ENCODE assay signal across 23 mouse cellular contexts in the genomic region with DNA sequence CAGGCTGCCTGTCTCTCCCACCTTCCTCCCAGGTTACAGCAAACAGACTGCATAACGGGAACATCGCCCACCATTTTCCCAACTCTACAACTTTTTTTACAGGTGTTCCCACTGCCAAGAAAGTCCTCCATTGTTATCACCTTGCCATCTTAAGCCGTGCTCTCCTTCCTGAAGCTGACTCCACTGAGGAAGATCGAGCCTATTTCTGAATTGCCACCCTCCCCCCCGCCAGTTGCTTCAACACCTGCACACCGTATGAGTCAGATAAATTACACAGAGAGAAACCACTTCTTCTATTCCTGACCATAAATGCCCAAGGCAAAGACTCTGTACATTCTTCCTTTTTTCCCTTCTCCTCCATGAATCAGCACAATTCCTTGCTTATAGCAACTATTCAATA.
DNase-seq lines count a peak whose midpoint lies in the region; ATAC-seq and TF ChIP-seq lines count a peak whose summit lies in the region.
"Had no signal": no experiment of that assay in that cellular context is flagged by ENCODE, and none has a peak within 500 bp of the region (broad histone marks: within the 10 kb centered on the region; RNA-seq: fewer than 3 reads in every experiment).

No protein-coding gene starts in this region.

- H3K79me2 ChIP-seq in CH12.LX (replicated peaks; ENCODE audit: control insufficient read depth, extremely low read depth, insufficient read depth, poor library complexity, severe bottlenecking): no peaks in the 10 kb centered on the region

- no peak overlapping the region for H3K4me2 ChIP-seq in CH12.LX (ENCODE audit: insufficient read depth, low read depth, poor library complexity, severe bottlenecking)
- no peak overlapping the region for H3K4me2 ChIP-seq in hindbrain, embryonic 13.5 days
- H3K4me2 ChIP-seq: forebrain, embryonic 13.5 days; heart, embryonic 13.5 days; hindbrain, embryonic 15.5 days had no signal

- ATAC-seq in hindbrain, embryonic 13.5 days (ENCODE audit: low FRiP score): no peak
- ATAC-seq: forebrain, embryonic 13.5 days; forebrain, embryonic 16.5 days; Patski had no signal

- in situ Hi-C loops in CH12.LX (cut with MboI; ENCODE audit: low pct_ligation_motif_present, low pct_unique_long_range_greater_than_20kb, low sequenced_read_pairs): no loop called here

- dilution Hi-C loops in CH12.LX (cut with MboI; ENCODE audit: extremely low pct_ligation_motif_present, extremely low pct_unique_long_range_greater_than_20kb, low sequenced_read_pairs): no loop called here

- H3K27me3 ChIP-seq in CH12.LX (replicated peaks): no peaks in the 10 kb centered on the region
- H3K27me3 ChIP-seq in hindbrain, embryonic 13.5 days: no peaks in the 10 kb centered on the region
- H3K27me3 ChIP-seq: forebrain, embryonic 13.5 days; heart, embryonic 13.5 days; hindbrain, embryonic 15.5 days had no signal

- DNase-seq in layer of hippocampus, adult 8-10 months (ENCODE audit: low spot score in 2 of 2): peak; percentile 3 to 13
- no peak for DNase-seq in layer of hippocampus, adult 9-10 months (ENCODE audit: low spot score)
- DNase-seq in right cerebral cortex, adult 2 months (ENCODE audit: low spot score in 2 of 2): peak; percentile 3 to 12
- DNase-seq in right cerebral cortex, postnatal 10 days (ENCODE audit: low spot score in 2 of 2): no peak
- DNase-seq in CH12.LX (ENCODE audit: extremely low read depth): peak; percentile 39
- peak; percentile 26 for DNase-seq in telencephalon, adult 2 months (ENCODE audit: low read depth, low spot score)
- DNase-seq: adrenal gland, postnatal 14 days; cerebellum, adult 18-20 months; cerebellum, adult 9-10 months; cerebellum, postnatal 14 days; gastrocnemius, postnatal 25 days; heart, adult 18-20 months; heart, postnatal 14 days; heart, postnatal 4 days had no signal

- no peaks in the 10 kb centered on the region for H3K36me3 ChIP-seq in CH12.LX (replicated peaks in 1 of 2; ENCODE audit: control insufficient read depth in 1 of 2, insufficient read depth in 1 of 2, low read length in 1 of 2)
- no peaks in the 10 kb centered on the region for H3K36me3 ChIP-seq in hindbrain, embryonic 13.5 days
- H3K36me3 ChIP-seq: forebrain, embryonic 10.5 days; G1E; heart, embryonic 10.5 days; heart, embryonic 13.5 days; hindbrain, embryonic 15.5 days had no signal

- H3K9me3 ChIP-seq in CH12.LX (replicated peaks; ENCODE audit: low read length): no peaks in the 10 kb centered on the region
- H3K9me3 ChIP-seq in hindbrain, embryonic 13.5 days: no peaks in the 10 kb centered on the region
- H3K9me3 ChIP-seq: forebrain, embryonic 10.5 days; forebrain, embryonic 13.5 days; G1E; heart, embryonic 10.5 days; heart, embryonic 13.5 days; hindbrain, embryonic 15.5 days had no signal

- no peak for TF ChIP-seq CTCF in CH12.LX (conservative IDR thresholded peaks at IDR 0.05 in 1 of 2, IDR thresholded peaks at IDR 0.05 in 1 of 2; ENCODE audit: low read depth in 2 of 2, low read length in 2 of 2)

- H3K4me1 ChIP-seq in CH12.LX (ENCODE audit: control insufficient read depth in 1 of 2, insufficient read depth in 2 of 2): peaks cover 6 to 18% of the 10 kb centered on the region in 2 experiments
- no peaks in the 10 kb centered on the region for H3K4me1 ChIP-seq in hindbrain, embryonic 13.5 days (replicated peaks)
- H3K4me1 ChIP-seq: forebrain, embryonic 10.5 days; forebrain, embryonic 13.5 days; heart, embryonic 10.5 days; heart, embryonic 13.5 days; hindbrain, embryonic 15.5 days had no signal

- H3K4me3 ChIP-seq in CH12.LX (replicated peaks in 1 of 3; ENCODE audit: low read depth in 2 of 3, low read length in 2 of 3, poor library complexity in 1 of 3): no peak overlapping the region
- H3K4me3 ChIP-seq in hindbrain, embryonic 13.5 days: no peak overlapping the region
- H3K4me3 ChIP-seq: forebrain, embryonic 10.5 days; forebrain, embryonic 13.5 days; heart, embryonic 10.5 days; heart, embryonic 13.5 days; hindbrain, embryonic 15.5 days had no signal

- no peak for TF ChIP-seq RAD21 in CH12.LX (IDR thresholded peaks at IDR 0.05; ENCODE audit: low read depth, low read length)

- peak; percentile 51 for TF ChIP-seq EP300 in CH12.LX (IDR thresholded peaks at IDR 0.05; ENCODE audit: low read length)

- TF ChIP-seq POLR2A in CH12.LX (IDR thresholded peaks at IDR 0.05; ENCODE audit: low read depth, low read length): no peak

- no peak overlapping the region for H3K27ac ChIP-seq in CH12.LX (ENCODE audit: insufficient read depth, low read depth)
- H3K27ac ChIP-seq in hindbrain, embryonic 13.5 days: no peak overlapping the region
- H3K27ac ChIP-seq: forebrain, embryonic 10.5 days; forebrain, embryonic 13.5 days; heart, embryonic 10.5 days; heart, embryonic 13.5 days; hindbrain, embryonic 15.5 days had no signal

- 90% methylated on average over 6 of the region's 6 CpGs for WGBS in hindbrain, embryonic 13.5 days

- H3K9ac ChIP-seq in CH12.LX (ENCODE audit: insufficient read depth, low read depth): no peak overlapping the region
- H3K9ac ChIP-seq in hindbrain, embryonic 13.5 days: no peak overlapping the region
- H3K9ac ChIP-seq: forebrain, embryonic 13.5 days; heart, embryonic 13.5 days; hindbrain, embryonic 15.5 days had no signal

TF ChIP-seq in CH12.LX, 34 proteins besides CTCF, POLR2A, EP300 and RAD21:
- TF ChIP-seq MAFK (IDR thresholded peaks at IDR 0.05; ENCODE audit: insufficient replicate concordance, low read length): no peak
- no peak for TF ChIP-seq UBTF (IDR thresholded peaks at IDR 0.05; ENCODE audit: low read depth, low read length)
- no peak for TF ChIP-seq IRF4 (IDR thresholded peaks at IDR 0.05; ENCODE audit: low read depth, low read length)
- TF ChIP-seq HCFC1 (IDR thresholded peaks at IDR 0.05; ENCODE audit: low read depth, low read length): no peak

Comparison
In these comparisons a context has a peak if more than half of its experiments do, and no peak if none do; other contexts are left out.
1. DNase-seq: peak in layer of hippocampus, adult 8-10 months (2 of 2), right cerebral cortex, adult 2 months (2 of 2), CH12.LX (single experiment) and telencephalon, adult 2 months (single experiment); none in layer of hippocampus, adult 9-10 months (single experiment) and right cerebral cortex, postnatal 10 days (0 of 2).